Mouse (Mus musculus) midbrain, embryonic 14.5 days (tissue): ENCODE measurements around the gene Gprc5c. TPM values are rescaled to one million over a fixed set of nuclear protein-coding genes. Genes with fewer than 3 reads are reported as not detected.

Source experiments
- ATAC-seq: fragments of 200-750 bp; cut with Nextera tagmentation; 2 replicates; pipeline ENCODE4 v1.8.0; 2017; ENCODE audit warnings: moderate number of reproducible peaks, moderate library complexity; ENCODE audit not compliant: low FRiP score, low TSS enrichment
- DNase-seq: peaks from one replicate; pipeline ENCODE4 v3.0.0-alpha.2; 2015
- H3K27ac ChIP-seq: fragments of 300-500 bp; sonication (generic); replicated peaks from 2 replicates; pipeline ENCODE4 v1.5.1; 2014; ENCODE audit warnings: mild to moderate bottlenecking, low read depth, low read length, moderate library complexity
- H3K27me3 ChIP-seq: fragments of 300-500 bp; sonication (generic); 2 replicates; pipeline ENCODE4 v1.6.1; 2014; ENCODE audit warnings: low read length, control low read depth, mixed read lengths; ENCODE audit not compliant: control insufficient read depth, insufficient read depth
- H3K36me3 ChIP-seq: fragments of 300-500 bp; sonication (generic); 2 replicates; pipeline ENCODE4 v1.6.1; 2014; ENCODE audit warnings: low read length, control low read depth; ENCODE audit not compliant: control insufficient read depth, insufficient read depth
- H3K4me1 ChIP-seq: fragments of 300-500 bp; sonication (generic); 2 replicates; pipeline ENCODE4 v1.6.1; 2014; ENCODE audit warnings: mild to moderate bottlenecking, antibody characterized with exemption, low read length, control low read depth; ENCODE audit not compliant: control insufficient read depth, insufficient read depth
- H3K4me2 ChIP-seq: fragments of 300-500 bp; sonication (generic); 2 replicates; pipeline ENCODE4 v1.6.1; 2014; ENCODE audit warnings: mild to moderate bottlenecking, low read length, moderate library complexity
- H3K4me3 ChIP-seq: fragments of 300-500 bp; sonication (generic); replicated peaks from 2 replicates; pipeline ENCODE4 v1.5.1; 2014; ENCODE audit warnings: low read depth, low read length
- H3K9ac ChIP-seq: fragments of 300-500 bp; sonication (generic); replicated peaks from 2 replicates; pipeline ENCODE4 v1.6.1; 2014; ENCODE audit warnings: mild to moderate bottlenecking, low read length, moderate library complexity
- H3K9me3 ChIP-seq: fragments of 300-500 bp; sonication (generic); 2 replicates; pipeline ENCODE4 v1.6.1; 2016; ENCODE audit warnings: low read length, control low read depth, mixed read lengths; ENCODE audit not compliant: control insufficient read depth
- WGBS: fragments of 180-500 bp; shearing (Covaris S2); extraction: QIAGEN DNeasy Blood & Tissue Kit; methylation state at CpG from one replicate; pipeline ENCODE4 v1.1.7; 2014; 5-methylcytosine and 5-hydroxymethylcytosine counted together
- polyA plus RNA-seq: library from polyadenylated mRNA; unstranded; fragments of >200 nt; fragmentation: Nextera tagmentation; extraction: Ambion mirVana; gene quantifications from 2 replicates; pipeline ENCODE4 v1.2.1, GENCODE M21; 2014

Gene Gprc5c
- polyA plus RNA-seq, 1 experiment from 2014 or later: 7.0 TPM

GRCm38 (mm10) chr11:114849572-114849971 is 1.4 kb upstream of the Gprc5c start:
- Histone ChIP-seq H3K36me3 (no peaks in the 10 kb centered on the region), H3K9ac (no peak overlapping the region), H3K27me3 (peaks cover 50% of the 10 kb centered on the region), H3K4me3 (no peak overlapping the region), H3K9me3 (no peaks in the 10 kb centered on the region), H3K4me2 (no peak overlapping the region), H3K27ac (no peak overlapping the region), H3K4me1 (peaks cover 17% of the 10 kb centered on the region)
- DNase-seq (no peak), ATAC-seq (no peak)
- WGBS: 6% methylated on average over 2 of the region's 2 CpGs

DNA sequence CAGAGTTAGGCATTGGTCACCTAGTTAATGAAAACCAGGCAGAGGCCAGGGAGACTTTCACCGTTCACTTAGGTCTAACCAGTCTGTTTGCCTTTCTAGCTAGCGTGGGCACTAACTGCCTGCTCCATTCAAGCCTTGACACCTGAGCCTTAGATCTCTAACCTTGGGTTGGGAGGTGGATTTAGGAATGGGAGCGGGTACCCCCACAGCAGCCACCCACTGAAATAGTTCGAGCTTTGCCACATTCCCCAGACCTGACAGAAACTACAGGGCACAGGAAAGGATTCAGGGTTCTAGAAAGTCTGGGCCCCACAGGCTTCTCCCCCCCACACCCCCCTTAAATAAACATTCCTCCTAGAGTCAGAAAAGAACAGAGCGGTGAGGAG is 893 bp upstream of the Gprc5c start:
- no peaks in the 10 kb centered on the region for H3K9me3 ChIP-seq
- ATAC-seq: no peak
- no peak overlapping the region for H3K27ac ChIP-seq
- DNase-seq: no peak
- 16% methylated on average over 5 of the region's 5 CpGs for WGBS
- H3K27me3 ChIP-seq: peaks cover 50% of the 10 kb centered on the region
- peaks cover 17% of the 10 kb centered on the region for H3K4me1 ChIP-seq
- H3K36me3 ChIP-seq: no peaks in the 10 kb centered on the region
- H3K4me3 ChIP-seq: no peak overlapping the region
- H3K9ac ChIP-seq: no peak overlapping the region
- peak overlapping the region; percentile 97; the same call in 1 of the 2 replicates for H3K4me2 ChIP-seq

GRCm38 (mm10) chr11:114851269-114851607 is 286 bp downstream of the Gprc5c start:
- under 1% methylated on average over 27 of the region's 27 CpGs for WGBS
- peak overlapping the region; percentile 52 for H3K4me3 ChIP-seq
- peaks cover 17% of the 10 kb centered on the region for H3K4me1 ChIP-seq
- peak overlapping the region; percentile 97 for H3K4me2 ChIP-seq
- no peak overlapping the region for H3K27ac ChIP-seq
- DNase-seq (peak; percentile 61), ATAC-seq (no peak)
- H3K9me3 ChIP-seq: no peaks in the 10 kb centered on the region
- no peaks in the 10 kb centered on the region for H3K36me3 ChIP-seq
- peaks cover 50% of the 10 kb centered on the region for H3K27me3 ChIP-seq
- peak overlapping the region; percentile 51 for H3K9ac ChIP-seq

DNA sequence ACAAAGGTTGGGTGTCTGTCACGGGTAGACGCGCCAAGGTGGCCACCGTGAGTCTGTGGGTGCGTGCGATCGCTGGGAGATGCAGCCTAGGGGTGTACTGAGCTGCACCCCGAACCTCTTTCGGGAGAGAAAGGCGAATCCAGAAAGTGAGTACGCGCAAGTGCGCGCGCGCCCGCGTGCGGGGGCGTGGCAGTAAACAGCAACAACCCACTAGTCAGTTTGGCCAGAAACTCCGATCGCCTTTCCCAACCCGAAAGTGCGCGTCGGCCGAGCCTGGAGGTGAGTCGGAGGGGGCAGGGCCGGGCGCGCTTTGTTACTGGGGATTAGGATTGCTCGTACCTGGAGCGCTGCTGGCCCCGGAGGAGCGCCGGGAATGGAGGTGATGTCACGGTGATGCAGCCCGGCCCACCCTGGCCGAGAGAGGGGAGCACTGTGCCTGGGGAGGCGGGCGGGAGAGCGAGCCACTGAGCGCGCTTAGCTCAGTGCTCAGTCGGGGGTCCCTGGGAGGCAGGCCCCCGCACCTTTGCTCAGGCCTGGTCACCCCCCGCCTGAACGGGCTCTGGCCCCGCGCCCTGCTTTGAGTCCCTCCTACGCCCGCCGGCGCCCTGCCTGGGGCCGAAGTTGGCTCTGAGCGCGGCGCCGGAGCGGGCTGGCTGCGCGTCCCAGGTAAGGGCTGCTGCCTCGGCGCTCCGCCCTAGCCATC is 807 bp downstream of the Gprc5c start:
- Histone ChIP-seq H3K4me2 (peak overlapping the region; percentile 97), H3K9me3 (no peaks in the 10 kb centered on the region), H3K27me3 (peaks cover 50% of the 10 kb centered on the region), H3K4me3 (peak overlapping the region; percentile 52), H3K36me3 (no peaks in the 10 kb centered on the region), H3K9ac (peak overlapping the region; percentile 51), H3K27ac (no peak overlapping the region), H3K4me1 (peaks cover 17% of the 10 kb centered on the region)
- ATAC-seq (no peak), DNase-seq (peak; percentile 75)
- WGBS: under 1% methylated on average over 65 of the region's 65 CpGs

- Histone ChIP-seq H3K9ac (peak overlapping the region; percentile 51), H3K4me1 (peaks cover 17% of the 10 kb centered on the region), H3K4me2 (peak overlapping the region; percentile 97), H3K27me3 (peaks cover 50% of the 10 kb centered on the region), H3K27ac (no peak overlapping the region), H3K9me3 (no peaks in the 10 kb centered on the region), H3K36me3 (no peaks in the 10 kb centered on the region), H3K4me3 (peak overlapping the region; percentile 52)
- 2% methylated on average over 40 of the region's 40 CpGs for WGBS
- no peak for ATAC-seq
- peak; percentile 29 for DNase-seq
Measured at GRCm38 (mm10) chr11:114852311-114853173, 1.6 kb downstream of the Gprc5c start.

DNA sequence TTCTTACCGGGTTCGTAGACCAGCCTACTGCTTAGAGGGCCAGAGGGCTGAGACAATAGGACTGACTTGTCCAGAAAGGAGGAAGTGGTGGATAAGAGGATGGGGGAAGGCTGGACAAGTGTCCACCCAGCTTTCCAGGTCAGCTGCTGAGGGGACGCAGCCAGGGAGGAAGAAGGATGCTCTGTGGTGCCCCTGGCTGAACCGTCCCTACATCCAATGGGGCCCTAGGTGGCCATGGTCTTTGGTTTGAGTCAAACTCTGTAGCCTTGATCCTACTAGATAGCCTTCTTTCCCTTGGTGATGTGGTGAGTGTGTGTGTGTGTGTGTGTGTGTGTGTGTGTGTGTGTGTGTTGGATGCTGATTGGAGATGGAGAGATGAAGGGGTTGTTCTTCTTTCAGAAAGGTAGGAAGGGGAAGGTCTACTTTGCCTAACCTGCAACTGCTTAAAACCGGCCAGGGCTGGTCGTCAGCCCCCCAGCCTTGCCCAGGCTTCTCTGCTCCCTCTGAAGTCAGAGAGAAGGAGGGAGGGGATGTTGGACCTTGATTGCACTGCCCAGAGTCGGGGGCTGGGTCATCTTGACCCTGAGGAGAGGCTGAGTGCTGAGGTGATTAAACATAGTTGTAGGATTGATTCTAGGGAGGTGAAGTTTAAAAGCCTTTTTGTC is 2.4 kb downstream of the Gprc5c start:
- H3K9ac ChIP-seq: no peak overlapping the region
- H3K36me3 ChIP-seq: no peaks in the 10 kb centered on the region
- peaks cover 17% of the 10 kb centered on the region for H3K4me1 ChIP-seq
- ATAC-seq (no peak), DNase-seq (no peak)
- no peaks in the 10 kb centered on the region for H3K9me3 ChIP-seq
- peak overlapping the region; percentile 97 for H3K4me2 ChIP-seq
- peaks cover 50% of the 10 kb centered on the region for H3K27me3 ChIP-seq
- H3K4me3 ChIP-seq: no peak overlapping the region
- no peak overlapping the region for H3K27ac ChIP-seq
- WGBS: 17% methylated on average over 7 of the region's 7 CpGs

- ATAC-seq (no peak), DNase-seq (no peak)
- Histone ChIP-seq H3K4me1 (peaks cover 17% of the 10 kb centered on the region), H3K9me3 (no peaks in the 10 kb centered on the region), H3K4me3 (no peak overlapping the region), H3K9ac (no peak overlapping the region), H3K36me3 (no peaks in the 10 kb centered on the region), H3K27me3 (peaks cover 42% of the 10 kb centered on the region), H3K4me2 (no peak overlapping the region), H3K27ac (no peak overlapping the region)
- 80% methylated on average over 6 of the region's 6 CpGs for WGBS
Measured at GRCm38 (mm10) chr11:114854581-114854980, 3.6 kb downstream of the Gprc5c start.

GRCm38 (mm10) chr11:114856125-114856524 is 5.2 kb downstream of the Gprc5c start:
- Histone ChIP-seq H3K27me3 (peaks cover 27% of the 10 kb centered on the region), H3K4me2 (no peak overlapping the region), H3K4me3 (no peak overlapping the region), H3K27ac (no peak overlapping the region), H3K4me1 (peaks cover 11% of the 10 kb centered on the region), H3K9ac (no peak overlapping the region), H3K9me3 (no peaks in the 10 kb centered on the region), H3K36me3 (no peaks in the 10 kb centered on the region)
- no peak for DNase-seq
- WGBS: 91% methylated on average over 5 of the region's 5 CpGs
- ATAC-seq: no peak
